27 mouse cellular contexts compared by ENCODE assay signal in genomic region chr2:165584563-165584962, GRCm38 (mm10). TPM values are rescaled to one million over a fixed set of nuclear protein-coding genes. Genes with fewer than 3 reads are reported as not detected.
A peak's percentile ranks its signal among the peaks of the same experiment; 100 is the strongest.
DNase-seq lines count a peak whose midpoint lies in the region; ATAC-seq lines count a peak whose summit lies in the region.
"Had no signal": no experiment of that assay in that cellular context is flagged by ENCODE, and none has a peak within 500 bp of the region (broad histone marks: within the 10 kb centered on the region; RNA-seq: fewer than 3 reads in every experiment).

No protein-coding gene starts in this region.

- peak overlapping the region; percentile 74 for H3K27ac ChIP-seq in embryonic facial prominence, embryonic 10.5 days (replicated peaks)
- H3K27ac ChIP-seq in embryonic facial prominence, embryonic 12.5 days = peak overlapping the region; percentile 4; the same call in 1 of the 2 replicates
- peak overlapping the region; percentile 37 for H3K27ac ChIP-seq in limb, embryonic 10.5 days
- H3K27ac ChIP-seq: embryonic facial prominence, embryonic 13.5 days; embryonic facial prominence, embryonic 15.5 days; forebrain, embryonic 13.5 days; forebrain, embryonic 15.5 days had no signal

- H3K9ac ChIP-seq in embryonic facial prominence, embryonic 12.5 days = no peak overlapping the region
- H3K9ac ChIP-seq: embryonic facial prominence, embryonic 13.5 days; embryonic facial prominence, embryonic 15.5 days; forebrain, embryonic 13.5 days; forebrain, embryonic 15.5 days; forebrain, postnatal 0 days had no signal

- H3K27me3 ChIP-seq in embryonic facial prominence, embryonic 10.5 days (replicated peaks; ENCODE audit: low read depth, poor library complexity, severe bottlenecking) = peaks cover 20% of the 10 kb centered on the region
- 0 out of 2 replicates have a peak, but pooled peaks cover 6% of the 10 kb centered on the region for H3K27me3 ChIP-seq in embryonic facial prominence, embryonic 12.5 days
- peaks cover 49% of the 10 kb centered on the region; the same call in 1 of the 2 replicates for H3K27me3 ChIP-seq in limb, embryonic 10.5 days (ENCODE audit: low read depth, poor library complexity, severe bottlenecking)
- H3K27me3 ChIP-seq: embryonic facial prominence, embryonic 13.5 days; embryonic facial prominence, embryonic 15.5 days; forebrain, embryonic 13.5 days; forebrain, embryonic 15.5 days; Patski had no signal

- H3K4me3 ChIP-seq in embryonic facial prominence, embryonic 10.5 days = no peak overlapping the region
- no peak overlapping the region for H3K4me3 ChIP-seq in embryonic facial prominence, embryonic 12.5 days
- H3K4me3 ChIP-seq in limb, embryonic 10.5 days = no peak overlapping the region
- H3K4me3 ChIP-seq: embryonic facial prominence, embryonic 13.5 days; embryonic facial prominence, embryonic 15.5 days; forebrain, embryonic 13.5 days; forebrain, embryonic 15.5 days had no signal

- no peak overlapping the region for H3K4me2 ChIP-seq in embryonic facial prominence, embryonic 12.5 days (replicated peaks)
- H3K4me2 ChIP-seq: embryonic facial prominence, embryonic 13.5 days; embryonic facial prominence, embryonic 15.5 days; forebrain, embryonic 13.5 days; forebrain, embryonic 15.5 days had no signal

- no peak for ATAC-seq in embryonic facial prominence, embryonic 12.5 days (ENCODE audit: insufficient number of reproducible peaks, insufficient read depth, low FRiP score, low TSS enrichment)
- ATAC-seq: activated CD4-positive, CD25-positive, alpha-beta regulatory T cell, adult 4 months; CD4-positive, CD25-positive, alpha-beta regulatory T cell, adult 4 months; forebrain, embryonic 13.5 days; forebrain, embryonic 15.5 days; forebrain, postnatal 0 days; Patski had no signal

- WGBS in embryonic facial prominence, embryonic 10.5 days = 37% methylated on average over 3 of the region's 3 CpGs
- 26% methylated on average over 3 of the region's 3 CpGs for WGBS in embryonic facial prominence, embryonic 12.5 days
- 36% methylated on average over 3 of the region's 3 CpGs for WGBS in limb, embryonic 10.5 days

- no peaks in the 10 kb centered on the region for H3K36me3 ChIP-seq in embryonic facial prominence, embryonic 10.5 days (replicated peaks)
- H3K36me3 ChIP-seq in embryonic facial prominence, embryonic 12.5 days = no peaks in the 10 kb centered on the region
- H3K36me3 ChIP-seq in limb, embryonic 10.5 days = no peaks in the 10 kb centered on the region
- H3K36me3 ChIP-seq: embryonic facial prominence, embryonic 13.5 days; embryonic facial prominence, embryonic 15.5 days; forebrain, embryonic 15.5 days; G1E had no signal

- DNase-seq in embryo, embryonic 10 days (ENCODE audit: low spot score) = peak; percentile 48
- no peak for DNase-seq in embryo, embryonic 9.5 days (ENCODE audit: extremely low spot score)
- peak; percentile 76 for DNase-seq in embryonic facial prominence, embryonic 10.5 days (ENCODE audit: low spot score)
- DNase-seq in limb, embryonic 10.5 days (ENCODE audit: low spot score) = no peak
- DNase-seq in layer of hippocampus, postnatal 25 days (ENCODE audit: extremely low spot score in 1 of 2, low spot score in 1 of 2) = no peak
- no peak for DNase-seq in heart, postnatal 36 days
- no peak for DNase-seq in thymus, postnatal 14 days
- DNase-seq: adrenal gland, adult 8-10 months; adrenal gland, postnatal 14 days; adrenal gland, postnatal 36 days; B cell, adult 2 months; cerebellum, adult 11-12 months; cerebellum, adult 2 months; cerebellum, adult 9-10 months; cerebellum, postnatal 10 days; cerebellum, postnatal 25 days; forebrain, postnatal 0 days had no signal

- H3K9me3 ChIP-seq in embryonic facial prominence, embryonic 10.5 days = no peaks in the 10 kb centered on the region
- no peaks in the 10 kb centered on the region for H3K9me3 ChIP-seq in embryonic facial prominence, embryonic 12.5 days
- H3K9me3 ChIP-seq in limb, embryonic 10.5 days (replicated peaks) = no peaks in the 10 kb centered on the region
- H3K9me3 ChIP-seq: embryonic facial prominence, embryonic 13.5 days; embryonic facial prominence, embryonic 15.5 days; forebrain, embryonic 13.5 days; forebrain, embryonic 15.5 days; G1E had no signal

- intact Hi-C loops in heart, postnatal 36 days (cut with DNase I) = no loop called here

- peaks cover 32% of the 10 kb centered on the region for H3K4me1 ChIP-seq in embryonic facial prominence, embryonic 10.5 days
- H3K4me1 ChIP-seq in embryonic facial prominence, embryonic 12.5 days = peaks cover 22% of the 10 kb centered on the region
- peaks cover 28% of the 10 kb centered on the region for H3K4me1 ChIP-seq in limb, embryonic 10.5 days
- H3K4me1 ChIP-seq: embryonic facial prominence, embryonic 15.5 days; forebrain, embryonic 13.5 days; forebrain, embryonic 15.5 days had no signal

RNA-seq across cellular contexts. Expression of gene Eya2, which starts 10.3 kb away (rescaled TPM):
- polyA plus RNA-seq in embryonic facial prominence, embryonic 10.5 days (2016; fragmentation: Nextera tagmentation; extraction: Ambion mirVana) = 38.6 and 41.9 TPM in 2 replicates
- 22.5 and 23.5 TPM in 2 replicates for polyA plus RNA-seq in embryonic facial prominence, embryonic 12.5 days (2016; fragmentation: Nextera tagmentation; extraction: Ambion mirVana)
- 6.9 and 7.7 TPM in 2 replicates for polyA plus RNA-seq in limb, embryonic 10.5 days (2016; fragmentation: Nextera tagmentation; extraction: Ambion mirVana)
- total RNA-seq in layer of hippocampus, postnatal 25 days (2021) = 1 to 10 TPM; 3.8 to 4.8 TPM
- 1 to 10 TPM; 1.4 to 1.6 TPM for total RNA-seq in heart, postnatal 36 days (2021)
- total RNA-seq: CH12.LX, G1E had no signal
- polyA plus RNA-seq: G1E had no signal

Comparison
In these comparisons a context has a peak if more than half of its experiments do, and no peak if none do; other contexts are left out.
1. DNase-seq: peak in embryo, embryonic 10 days (single experiment) and embryonic facial prominence, embryonic 10.5 days (single experiment); none in embryo, embryonic 9.5 days (single experiment), limb, embryonic 10.5 days (single experiment), layer of hippocampus, postnatal 25 days (0 of 2), heart, postnatal 36 days (0 of 2) and thymus, postnatal 14 days (single experiment).
2. H3K27ac ChIP-seq: peak in every context shown above with its lines; median percentile 74 in embryonic facial prominence, embryonic 10.5 days; 37 in limb, embryonic 10.5 days; 4 in embryonic facial prominence, embryonic 12.5 days.